8 mouse cellular contexts compared by ENCODE assay signal in the genomic region with DNA sequence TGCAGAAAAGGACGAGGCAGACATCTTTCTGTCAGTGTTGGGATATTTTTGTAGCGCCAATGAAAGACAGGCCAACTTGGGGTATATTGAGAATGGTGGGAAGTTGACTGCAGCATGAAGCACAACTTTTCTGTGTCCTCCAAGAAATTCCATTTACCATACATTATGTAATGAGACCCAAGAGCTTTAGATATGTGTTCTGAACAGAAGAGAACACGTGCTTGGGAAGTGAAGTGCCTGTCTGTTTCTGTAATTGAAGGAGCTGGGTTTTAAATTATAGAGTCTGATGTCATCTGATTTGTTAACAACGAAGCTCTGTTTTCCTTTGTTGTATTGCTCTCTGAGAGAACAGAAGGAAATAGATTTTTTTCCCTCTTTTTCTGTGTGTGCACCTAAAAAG. TPM values are rescaled to one million over a fixed set of nuclear protein-coding genes. Genes with fewer than 3 reads are reported as not detected.
DNase-seq lines count a peak whose midpoint lies in the region; ATAC-seq lines count a peak whose summit lies in the region.

No protein-coding gene starts in this region.

- peak overlapping the region; percentile 76 for H3K4me2 ChIP-seq in heart, embryonic 16.5 days (ENCODE audit: low read depth, low read length)
- H3K4me2 ChIP-seq in hindbrain, embryonic 11.5 days (replicated peaks; ENCODE audit: low read depth, low read length) = peak overlapping the region; percentile 90
- peak overlapping the region; percentile 90 for H3K4me2 ChIP-seq in midbrain, embryonic 11.5 days

- no peaks in the 10 kb centered on the region for H3K27me3 ChIP-seq in heart, embryonic 16.5 days (ENCODE audit: control insufficient read depth, insufficient read depth, low read length)
- no peaks in the 10 kb centered on the region for H3K27me3 ChIP-seq in hindbrain, embryonic 11.5 days (ENCODE audit: control insufficient read depth, insufficient read depth, low read length)
- no peaks in the 10 kb centered on the region for H3K27me3 ChIP-seq in midbrain, embryonic 11.5 days (ENCODE audit: control insufficient read depth, insufficient read depth, low read length)

- 33% methylated on average over 4 of the region's 4 CpGs for WGBS in heart, embryonic 16.5 days
- 57% methylated on average over 4 of the region's 4 CpGs for WGBS in hindbrain, embryonic 11.5 days
- WGBS in midbrain, embryonic 11.5 days = 60% methylated on average over 4 of the region's 4 CpGs

- peak overlapping the region; percentile 83 for H3K4me3 ChIP-seq in heart, embryonic 16.5 days (ENCODE audit: low read length)
- peak overlapping the region; percentile 54 for H3K4me3 ChIP-seq in hindbrain, embryonic 11.5 days (ENCODE audit: low read depth, low read length)
- peak overlapping the region; percentile 79 for H3K4me3 ChIP-seq in midbrain, embryonic 11.5 days (ENCODE audit: low read depth, low read length)

- DNase-seq in heart, postnatal 36 days = no peak
- DNase-seq in MN1 (ENCODE audit: low spot score) = peak; percentile 31
- DNase-seq in hindbrain, embryonic 11.5 days (ENCODE audit: low spot score) = no peak
- no peak for DNase-seq in midbrain, embryonic 11.5 days (ENCODE audit: low spot score, missing footprints)
- no peak for DNase-seq in right cerebral cortex, postnatal 36 days (ENCODE audit: low spot score in 2 of 2)
- no peak for DNase-seq in left cerebral cortex, postnatal 4 days
- DNase-seq in cerebellum, adult 9-11 months = no peak

- peaks cover 11% of the 10 kb centered on the region for H3K36me3 ChIP-seq in heart, embryonic 16.5 days (ENCODE audit: control insufficient read depth, insufficient read depth)
- H3K36me3 ChIP-seq in hindbrain, embryonic 11.5 days (ENCODE audit: control insufficient read depth, insufficient read depth, low read length) = no peaks in the 10 kb centered on the region; the same call in 1 of the 2 replicates
- peaks cover 2% of the 10 kb centered on the region; the same call in 1 of the 2 replicates for H3K36me3 ChIP-seq in midbrain, embryonic 11.5 days (ENCODE audit: control insufficient read depth, insufficient read depth, low read length)

- ATAC-seq in heart, embryonic 16.5 days (replicated peaks; ENCODE audit: extremely low read depth, insufficient read depth, low FRiP score) = no peak
- no peak for ATAC-seq in hindbrain, embryonic 11.5 days (ENCODE audit: low FRiP score)
- no peak for ATAC-seq in midbrain, embryonic 11.5 days (ENCODE audit: low FRiP score)

- H3K27ac ChIP-seq in heart, embryonic 16.5 days (ENCODE audit: low read length) = no peak overlapping the region
- H3K27ac ChIP-seq in hindbrain, embryonic 11.5 days (ENCODE audit: low read depth, low read length) = no peak overlapping the region
- H3K27ac ChIP-seq in midbrain, embryonic 11.5 days (ENCODE audit: low read depth, low read length) = no peak overlapping the region

- H3K9ac ChIP-seq in heart, embryonic 16.5 days (ENCODE audit: low read length) = peak overlapping the region; percentile 82
- peak overlapping the region; percentile 52 for H3K9ac ChIP-seq in hindbrain, embryonic 11.5 days (ENCODE audit: low read depth, low read length)
- H3K9ac ChIP-seq in midbrain, embryonic 11.5 days (ENCODE audit: low read length) = peak overlapping the region; percentile 74

- H3K4me1 ChIP-seq in heart, embryonic 16.5 days (ENCODE audit: control insufficient read depth, insufficient read depth, low read length) = peaks cover 9% of the 10 kb centered on the region
- H3K4me1 ChIP-seq in hindbrain, embryonic 11.5 days (replicated peaks; ENCODE audit: control insufficient read depth, insufficient read depth, low read length) = no peaks in the 10 kb centered on the region
- H3K4me1 ChIP-seq in midbrain, embryonic 11.5 days (ENCODE audit: control insufficient read depth, insufficient read depth, low read length) = peaks cover 7% of the 10 kb centered on the region; the same call in 1 of the 2 replicates

- intact Hi-C loops in heart, postnatal 36 days (cut with DNase I) = no loop called here
- intact Hi-C loops in left cerebral cortex, postnatal 4 days (cut with DNase I) = no loop called here

- no peaks in the 10 kb centered on the region for H3K9me3 ChIP-seq in heart, embryonic 16.5 days (replicated peaks; ENCODE audit: control insufficient read depth, low read length)
- H3K9me3 ChIP-seq in hindbrain, embryonic 11.5 days (ENCODE audit: control insufficient read depth, low read length) = no peaks in the 10 kb centered on the region
- no peaks in the 10 kb centered on the region for H3K9me3 ChIP-seq in midbrain, embryonic 11.5 days (ENCODE audit: control insufficient read depth, low read length)

RNA-seq across cellular contexts. Expression of gene Trnt1, which starts 1.1 kb away (rescaled TPM):
- 42.3 and 48.7 TPM in 2 replicates for polyA plus RNA-seq in heart, embryonic 16.5 days (2015; fragmentation: Nextera tagmentation; extraction: Ambion mirVana)
- 10 to 100 TPM; 37.7 to 40.5 TPM for total RNA-seq in heart, postnatal 36 days (2021)
- 77.8 and 80.6 TPM in 2 replicates for polyA plus RNA-seq in hindbrain, embryonic 11.5 days (2014; fragmentation: Nextera tagmentation; extraction: Ambion mirVana)
- polyA plus RNA-seq in midbrain, embryonic 11.5 days (2014; fragmentation: Nextera tagmentation; extraction: Ambion mirVana) = 79.8 and 94.0 TPM in 2 replicates
- 10 to 100 TPM; 52.4 to 61.7 TPM for total RNA-seq in left cerebral cortex, postnatal 4 days (2021)

RNA-seq across cellular contexts. Expression of gene Il5ra, which starts 21.2 kb away (rescaled TPM):
- polyA plus RNA-seq in heart, embryonic 16.5 days (2015; fragmentation: Nextera tagmentation; extraction: Ambion mirVana) = 0.30 and 0.37 TPM in 2 replicates
- total RNA-seq in heart, postnatal 36 days (2021) = under 1 TPM in 1 of 2 experiments, not detected in 1; 0.14 TPM
- polyA plus RNA-seq in hindbrain, embryonic 11.5 days (2014; fragmentation: Nextera tagmentation; extraction: Ambion mirVana) = not detected in 2 replicates
- not detected in 2 replicates for polyA plus RNA-seq in midbrain, embryonic 11.5 days (2014; fragmentation: Nextera tagmentation; extraction: Ambion mirVana)
- not detected for total RNA-seq in left cerebral cortex, postnatal 4 days (2021)

RNA-seq across cellular contexts. Expression of gene Crbn, which starts 29.8 kb away (rescaled TPM):
- 35.8 and 38.9 TPM in 2 replicates for polyA plus RNA-seq in heart, embryonic 16.5 days (2015; fragmentation: Nextera tagmentation; extraction: Ambion mirVana)
- 10 to 100 TPM; 54.4 to 60.4 TPM for total RNA-seq in heart, postnatal 36 days (2021)
- 56.6 and 62.4 TPM in 2 replicates for polyA plus RNA-seq in hindbrain, embryonic 11.5 days (2014; fragmentation: Nextera tagmentation; extraction: Ambion mirVana)
- 58.1 and 61.0 TPM in 2 replicates for polyA plus RNA-seq in midbrain, embryonic 11.5 days (2014; fragmentation: Nextera tagmentation; extraction: Ambion mirVana)
- total RNA-seq in left cerebral cortex, postnatal 4 days (2021) = 10 to 100 TPM; 61.7 to 64.3 TPM
